Mouse (Mus musculus): ENCODE measurements around the gene Serf2. TPM values are rescaled to one million over a fixed set of nuclear protein-coding genes. Genes with fewer than 3 reads are reported as not detected.

The Serf2 gene
- 306 TPM in 2 replicates for polyA plus RNA-seq (2012; rRNA removed)

DNA sequence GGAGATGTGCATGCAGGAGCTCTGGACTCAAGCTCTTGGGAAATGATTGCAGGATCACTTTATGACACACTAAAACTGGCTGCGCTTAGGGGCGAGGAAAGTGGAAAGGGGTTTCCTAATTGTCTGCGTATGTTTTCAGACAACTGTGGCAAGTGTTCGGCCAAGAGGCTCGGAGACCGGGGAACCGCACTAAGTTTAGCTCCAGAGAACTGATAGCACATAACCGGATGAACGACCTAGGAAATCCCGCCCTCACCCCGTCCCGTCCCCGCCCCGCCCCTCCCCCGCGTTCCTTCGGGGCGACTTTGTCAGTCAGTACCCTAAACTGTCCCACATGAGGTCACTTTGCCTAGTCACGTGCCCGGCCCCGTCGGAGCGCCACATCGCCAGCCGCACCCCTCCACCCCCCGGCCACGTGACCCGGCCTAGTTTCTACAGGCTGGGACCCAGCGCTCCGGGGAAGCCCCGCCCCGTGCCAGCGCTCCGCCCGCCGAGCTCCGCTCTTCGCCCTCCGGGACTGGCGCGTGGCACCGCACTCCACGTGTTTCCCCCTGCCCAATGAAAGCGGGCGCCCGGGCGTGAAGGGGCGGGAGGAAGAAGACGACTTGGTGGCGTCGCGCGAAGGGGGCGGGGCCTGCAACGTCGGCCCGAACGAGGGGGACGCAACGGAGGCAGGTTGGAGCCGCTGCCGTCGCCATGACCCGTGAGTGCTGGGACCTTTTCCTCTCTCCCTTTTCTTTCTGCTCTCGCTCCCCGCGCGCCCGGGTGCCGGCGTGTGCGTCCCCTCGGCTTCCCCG is at the start of gene Serf2:
Gene Serf2, plus strand, starts transcription at position 457 of the 797 bp plus-strand sequence.

DNA sequence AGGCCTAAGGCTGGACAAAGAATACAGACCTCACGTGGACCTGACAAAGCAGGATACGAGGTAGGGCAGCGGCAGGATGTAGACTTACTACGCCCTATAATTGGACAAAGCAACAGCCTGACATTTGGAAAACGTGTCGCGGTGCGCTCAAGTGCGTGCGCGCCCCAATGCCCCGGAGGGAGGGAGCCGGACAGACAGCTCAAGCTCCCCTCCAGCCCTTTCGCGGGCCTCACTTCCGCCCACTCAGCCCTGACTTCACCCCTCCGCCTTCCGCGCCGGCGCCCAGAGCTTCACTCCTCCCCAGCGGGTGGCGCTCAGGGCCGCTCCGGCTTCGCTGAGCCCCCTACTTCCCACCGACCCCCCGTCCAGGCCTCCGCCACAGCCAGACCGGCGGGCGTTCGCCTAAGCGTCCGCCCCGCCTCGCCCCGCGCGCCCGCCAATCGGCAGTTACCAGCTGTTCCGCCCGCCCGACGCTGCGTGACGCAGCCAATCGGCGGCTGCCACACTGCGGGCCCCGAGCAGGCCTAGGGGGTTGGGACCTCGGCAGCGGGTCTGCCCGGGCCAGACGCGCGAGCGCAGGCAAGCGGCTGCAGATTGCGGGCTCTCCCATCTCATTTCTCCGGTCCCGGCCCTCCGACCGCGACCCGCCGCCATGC is 35.5 kb upstream of the Serf2 start, which contains the start of the genes Pdia3 and Catsper2:
Gene Pdia3, plus strand, starts transcription at position 389 of the 656 bp plus-strand sequence.
Gene Catsper2, minus strand, starts transcription at position 406 of the 656 bp plus-strand sequence.

DNA sequence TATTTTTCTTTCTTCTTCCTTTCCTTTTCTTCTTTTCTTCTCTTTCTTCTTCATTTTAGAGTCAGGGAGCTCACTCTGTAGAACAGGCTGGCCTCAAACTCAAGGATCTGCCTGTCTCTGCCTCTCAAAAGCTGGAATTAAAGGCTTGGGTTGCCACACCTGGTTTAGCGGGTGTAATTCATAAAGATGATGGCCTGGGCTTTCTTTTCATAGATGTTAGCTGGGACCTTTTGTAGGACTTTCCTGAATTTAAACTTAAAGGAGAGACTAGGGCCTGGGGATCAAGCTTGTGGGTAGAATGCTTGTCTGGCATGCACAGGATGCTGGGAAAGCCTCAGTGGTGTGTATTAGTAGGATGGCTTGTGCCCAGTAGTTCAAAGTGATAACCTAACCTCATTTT is 4.8 kb upstream of the Serf2 start, which contains the start of gene Ell3:
Gene Ell3, minus strand, starts transcription at position 101 of the 400 bp plus-strand sequence.

DNA sequence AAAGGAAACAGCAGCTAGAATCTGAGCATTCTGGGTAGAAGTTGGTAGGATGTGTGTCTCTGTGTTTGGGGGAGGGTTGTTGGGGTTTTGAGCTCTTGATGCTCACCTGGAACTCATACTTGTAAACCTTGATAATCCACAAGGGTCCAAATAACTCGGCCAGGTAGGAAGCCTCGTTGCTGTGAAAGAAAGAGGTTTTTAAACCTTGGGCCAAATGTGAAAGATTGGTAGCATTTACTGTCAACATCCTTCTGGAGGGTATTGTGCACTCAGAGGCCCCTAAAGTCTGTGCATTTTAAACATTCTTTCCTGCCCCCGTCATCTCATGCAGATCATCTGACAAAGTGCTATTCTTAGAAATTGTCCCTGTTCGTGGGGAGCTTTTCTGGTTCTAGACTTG is 4.0 kb downstream of the Serf2 start, which contains the start of gene Hypk:
Gene Hypk, plus strand, starts transcription at position 301 of the 400 bp plus-strand sequence.

DNA sequence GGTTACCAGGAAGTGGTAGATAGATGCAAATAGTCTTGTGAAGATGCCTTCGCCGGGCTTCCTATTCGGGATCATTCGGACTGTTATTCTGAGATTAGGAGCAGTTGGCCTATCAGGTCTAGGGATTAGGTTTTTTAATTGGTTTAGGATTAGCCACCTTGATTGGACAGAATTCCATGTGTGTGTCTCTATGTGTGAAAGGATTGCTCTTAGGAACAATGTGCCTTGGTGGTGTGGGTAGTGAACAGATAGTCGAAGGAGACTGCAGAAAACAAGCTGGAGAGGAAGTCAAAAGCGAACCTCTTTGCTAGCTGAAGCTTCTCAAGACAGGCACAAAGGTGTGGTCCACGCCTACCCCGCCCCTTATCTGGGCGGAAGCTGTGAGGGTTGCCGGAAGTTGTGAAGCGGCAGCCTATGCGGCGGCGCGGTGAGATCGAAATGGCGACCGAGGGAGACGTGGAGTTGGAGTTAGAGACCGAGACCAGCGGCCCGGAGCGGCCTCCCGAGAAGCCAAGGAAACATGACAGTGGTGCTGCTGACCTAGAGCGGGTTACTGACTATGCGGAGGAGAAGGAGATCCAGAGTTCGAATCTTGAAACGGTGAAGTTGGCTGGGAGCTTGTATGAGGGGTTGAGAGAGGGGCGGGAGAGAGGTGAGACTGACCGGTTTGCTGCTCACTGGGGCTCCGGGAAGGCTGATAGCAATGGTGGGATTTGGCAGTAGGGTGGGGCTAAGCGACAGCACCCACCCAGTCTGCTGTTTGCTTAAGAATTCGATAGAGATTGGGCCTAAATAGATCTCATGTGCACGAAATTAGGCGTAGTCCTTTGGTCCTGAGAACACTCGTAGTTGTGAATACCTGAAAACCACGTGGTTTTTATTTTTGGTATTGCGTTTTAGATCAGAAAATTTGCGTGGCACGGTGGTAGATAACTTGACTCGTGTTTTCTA is 8.0 kb downstream of the Serf2 start, which contains the start of gene Serinc4:
Gene Serinc4, minus strand, starts transcription at position 90 of the 951 bp plus-strand sequence.

DNA sequence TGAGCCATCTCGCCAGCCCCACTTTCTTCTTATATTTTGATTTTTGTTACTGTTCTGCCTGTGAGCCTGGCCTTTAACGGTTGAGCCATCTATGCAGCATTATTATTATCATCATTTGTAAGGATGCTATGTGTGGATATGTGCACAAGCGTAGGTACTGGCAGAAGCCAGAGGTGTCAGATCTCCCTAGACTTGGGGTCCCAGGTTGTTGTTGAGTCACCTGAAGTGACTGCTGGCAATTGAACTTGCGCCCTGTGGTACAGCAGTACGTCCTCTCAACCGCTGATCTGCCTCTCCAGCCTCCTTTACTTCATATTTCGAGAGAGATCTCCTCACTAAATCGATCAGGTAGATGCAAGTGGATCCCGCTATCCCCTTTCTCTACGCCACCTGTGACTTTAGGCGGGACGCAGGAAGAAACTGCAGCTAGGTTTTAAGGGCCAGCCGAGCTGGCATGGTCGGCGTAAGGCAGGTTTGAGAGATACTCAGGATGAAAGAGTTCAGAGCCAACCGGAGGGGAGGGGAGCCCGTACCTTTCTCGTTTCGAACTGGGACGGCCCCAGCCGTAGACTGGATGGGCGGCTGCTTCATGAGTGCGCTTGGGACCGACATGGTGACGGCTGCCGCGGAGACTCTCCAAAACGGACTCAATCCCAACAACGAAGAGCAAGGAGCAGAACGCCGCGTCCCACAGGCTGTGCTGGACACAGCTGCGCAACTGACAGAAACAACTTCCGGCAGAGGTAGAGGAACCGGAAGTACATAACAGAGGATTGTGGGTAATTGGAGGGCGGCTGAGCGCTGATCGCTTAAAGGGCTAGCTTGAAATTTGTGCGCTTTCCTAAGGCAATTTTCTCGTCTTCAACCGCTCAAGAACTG is 24.5 kb downstream of the Serf2 start, which contains the start of gene Mfap1b:
Gene Mfap1b, minus strand, starts transcription at position 767 of the 879 bp plus-strand sequence.

DNA sequence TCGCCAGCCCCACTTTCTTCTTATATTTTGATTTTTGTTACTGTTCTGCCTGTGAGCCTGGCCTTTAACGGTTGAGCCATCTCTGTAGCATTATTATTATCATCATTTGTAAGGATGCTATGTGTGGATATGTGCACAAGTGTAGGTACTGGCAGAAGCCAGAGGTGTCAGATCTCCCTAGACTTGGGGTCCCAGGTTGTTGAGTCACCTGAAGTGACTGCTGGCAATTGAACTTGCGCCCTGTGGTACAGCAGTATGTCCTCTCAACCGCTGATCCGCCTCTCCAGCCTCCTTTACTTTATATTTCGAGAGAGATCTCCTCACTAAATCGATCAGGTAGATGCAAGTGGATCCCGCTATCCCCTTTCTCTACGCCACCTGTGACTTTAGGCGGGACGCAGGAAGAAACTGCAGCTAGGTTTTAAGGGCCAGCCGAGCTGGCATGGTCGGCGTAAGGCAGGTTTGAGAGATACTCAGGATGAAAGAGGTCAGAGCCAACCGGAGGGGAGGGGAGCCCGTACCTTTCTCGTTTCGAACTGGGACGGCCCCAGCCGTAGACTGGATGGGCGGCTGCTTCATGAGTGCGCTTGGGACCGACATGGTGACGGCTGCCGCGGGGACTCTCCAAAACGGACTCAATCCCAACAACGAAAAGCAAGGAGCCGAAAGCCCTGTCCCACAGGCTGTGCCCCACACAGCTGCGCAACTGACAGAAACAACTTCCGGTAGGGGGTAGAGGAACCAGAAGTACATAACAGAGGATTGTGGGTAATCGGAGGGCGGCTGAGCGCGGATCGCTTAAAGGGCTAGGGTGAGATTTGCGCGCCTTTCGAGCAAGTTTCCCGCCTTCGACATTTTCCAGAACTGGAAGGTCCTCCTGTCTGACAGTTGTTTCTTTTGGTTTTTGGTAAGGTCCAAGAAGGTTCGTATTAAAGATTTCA is 57.2 kb downstream of the Serf2 start, which contains the start of the genes Mfap1a and Wdr76:
Gene Mfap1a, minus strand, starts transcription at position 724 of the 941 bp plus-strand sequence.
Gene Wdr76, plus strand, starts transcription at position 782 of the 941 bp plus-strand sequence.

Other genes with a start within 250 kb of the Serf2 start
- gene Trp53bp1, start 177.8 kb upstream of the Serf2 start, polyA plus RNA-seq (2012; rRNA removed): 137 and 139 TPM in 2 replicates
- gene Map1a, start 159.6 kb upstream of the Serf2 start, polyA plus RNA-seq (2012; rRNA removed): 24.9 and 26.8 TPM in 2 replicates
- gene Ppip5k1, start 93.8 kb upstream of the Serf2 start, polyA plus RNA-seq (2012; rRNA removed): 27.2 and 30.6 TPM in 2 replicates
- 87.5 and 102 TPM in 2 replicates for gene Ckmt1, start 91.5 kb upstream of the Serf2 start, polyA plus RNA-seq (2012; rRNA removed)
- 0.03 TPM in 2 replicates for gene Strc, start 62.0 kb upstream of the Serf2 start, polyA plus RNA-seq (2012; rRNA removed)
- gene Pdia3, start 35.4 kb upstream of the Serf2 start, polyA plus RNA-seq (2012; rRNA removed): 128 and 143 TPM in 2 replicates
- gene Catsper2, start 35.4 kb upstream of the Serf2 start, polyA plus RNA-seq (2012; rRNA removed): 6.6 and 7.4 TPM in 2 replicates
- 0.24 and 0.28 TPM in 2 replicates for gene Ell3, start 4.9 kb upstream of the Serf2 start, polyA plus RNA-seq (2012; rRNA removed)
- gene Hypk, start 4.1 kb downstream of the Serf2 start, polyA plus RNA-seq (2012; rRNA removed): 33.0 and 33.8 TPM in 2 replicates
- 5.2 and 5.4 TPM in 2 replicates for gene Serinc4, start 7.6 kb downstream of the Serf2 start, polyA plus RNA-seq (2012; rRNA removed)
- 23.4 and 25.3 TPM in 2 replicates for gene Mfap1b, start 24.9 kb downstream of the Serf2 start, polyA plus RNA-seq (2012; rRNA removed)
- 14.5 and 14.6 TPM in 2 replicates for gene Mfap1a, start 57.5 kb downstream of the Serf2 start, polyA plus RNA-seq (2012; rRNA removed)
- gene Wdr76, start 57.5 kb downstream of the Serf2 start, polyA plus RNA-seq (2012; rRNA removed): 4.5 and 5.0 TPM in 2 replicates

All from central nervous system, embryonic 18 days (tissue).